Mouse (Mus musculus): ENCODE data around the gene Ptpn22. TPM values are rescaled to one million over a fixed set of nuclear protein-coding genes. Genes with fewer than 3 reads are reported as not detected.
A peak's percentile ranks its signal among the peaks of the same experiment; 100 is the strongest.

Ptpn22 gene
- total RNA-seq, 2 experiments from 2014 or later = 19.7 to 53.4 TPM

DNA sequence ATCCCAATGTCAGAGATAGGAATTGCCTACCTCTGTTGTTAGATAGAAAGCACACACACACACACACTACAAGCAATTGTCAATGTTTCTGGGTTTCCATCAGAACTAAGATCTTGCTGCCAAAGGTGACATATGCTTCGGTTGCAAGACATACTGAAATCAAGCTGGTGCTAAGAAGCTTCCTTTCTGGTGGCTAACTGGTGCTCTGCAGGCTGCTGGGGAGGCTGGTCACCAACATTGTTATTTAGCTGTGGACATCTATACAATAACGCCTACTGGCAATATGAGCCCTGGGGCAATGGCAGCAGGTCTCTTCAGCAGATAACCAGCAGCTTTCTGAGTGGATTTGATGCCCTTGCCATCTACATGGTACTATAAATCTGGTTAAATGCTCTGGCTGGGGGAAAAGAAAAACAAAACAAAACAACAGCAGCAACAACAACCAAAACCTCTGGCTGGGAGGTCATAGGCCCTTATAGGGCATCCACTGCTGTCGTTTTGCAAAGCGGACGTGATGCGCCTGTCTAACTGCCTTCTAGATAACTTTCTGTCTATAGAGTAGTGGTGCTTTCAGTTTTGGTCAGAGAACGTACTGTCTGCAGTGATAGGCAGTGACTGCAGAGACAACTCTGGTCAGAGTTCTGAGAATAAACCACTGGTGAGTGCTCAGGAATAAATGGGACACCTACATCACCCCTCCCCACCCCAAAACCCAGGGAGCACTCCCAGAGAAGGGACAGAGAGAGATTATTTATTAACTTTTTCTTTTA is 2.4 kb upstream of the Ptpn22 start:
- ATAC-seq (replicated peaks; ENCODE audit: low FRiP score, poor library complexity, severe bottlenecking) = no peak

DNA sequence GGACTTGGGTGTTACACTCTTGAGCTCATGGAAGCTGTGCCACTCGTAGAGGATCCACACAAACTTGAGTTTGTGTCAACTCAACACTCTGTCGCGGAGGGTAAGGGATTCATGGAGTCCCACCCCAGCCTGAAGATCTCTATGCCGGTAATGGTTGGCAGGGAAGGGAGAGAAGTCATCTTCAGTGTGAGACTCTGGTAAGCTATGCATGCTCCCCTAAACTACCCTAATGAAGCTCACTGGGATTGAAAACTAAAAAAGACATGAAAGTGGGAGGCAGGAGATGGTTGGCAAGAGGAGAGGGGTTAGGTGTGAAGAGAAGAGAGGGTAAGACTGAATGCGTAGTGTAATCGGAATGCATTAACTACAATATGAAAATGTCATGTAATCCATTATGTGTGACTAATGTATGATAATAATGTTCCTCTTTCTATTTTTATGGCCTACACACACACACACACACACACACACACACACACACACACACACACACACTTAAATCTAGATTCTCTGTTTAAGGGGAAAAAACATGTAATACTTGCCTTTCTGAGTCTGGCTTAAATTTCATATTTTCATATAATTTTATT is 1.5 kb upstream of the Ptpn22 start:
- ATAC-seq (replicated peaks; ENCODE audit: low FRiP score, poor library complexity, severe bottlenecking) = no peak

DNA sequence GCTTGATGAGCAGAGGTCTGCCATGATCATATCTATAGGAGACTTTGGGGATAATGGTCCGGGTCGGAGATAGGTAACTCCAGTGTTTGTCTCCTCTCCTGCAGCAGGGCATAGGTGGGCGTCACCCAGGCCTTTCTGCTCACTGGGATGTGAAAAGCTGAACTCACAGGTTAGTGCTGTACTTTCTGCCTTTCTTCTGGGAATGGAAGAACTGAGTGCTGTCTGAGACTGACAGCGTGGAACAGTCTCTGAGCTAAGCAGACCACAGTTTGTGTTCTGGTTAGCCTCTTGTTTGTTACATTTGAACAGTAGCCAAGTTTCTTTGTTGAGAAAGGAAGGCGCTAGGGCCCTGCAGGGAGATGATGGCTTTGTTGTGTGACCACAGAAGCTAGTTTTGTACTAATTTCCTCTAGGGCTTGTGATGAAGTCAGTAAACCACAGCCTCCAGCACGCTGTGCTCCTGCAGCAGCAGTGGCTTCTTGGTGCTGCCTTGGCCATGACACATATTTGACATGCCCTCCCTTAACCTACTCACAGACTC is 326 bp downstream of the Ptpn22 start:
- ATAC-seq (replicated peaks; ENCODE audit: low FRiP score, poor library complexity, severe bottlenecking) = peak; percentile 63

DNA sequence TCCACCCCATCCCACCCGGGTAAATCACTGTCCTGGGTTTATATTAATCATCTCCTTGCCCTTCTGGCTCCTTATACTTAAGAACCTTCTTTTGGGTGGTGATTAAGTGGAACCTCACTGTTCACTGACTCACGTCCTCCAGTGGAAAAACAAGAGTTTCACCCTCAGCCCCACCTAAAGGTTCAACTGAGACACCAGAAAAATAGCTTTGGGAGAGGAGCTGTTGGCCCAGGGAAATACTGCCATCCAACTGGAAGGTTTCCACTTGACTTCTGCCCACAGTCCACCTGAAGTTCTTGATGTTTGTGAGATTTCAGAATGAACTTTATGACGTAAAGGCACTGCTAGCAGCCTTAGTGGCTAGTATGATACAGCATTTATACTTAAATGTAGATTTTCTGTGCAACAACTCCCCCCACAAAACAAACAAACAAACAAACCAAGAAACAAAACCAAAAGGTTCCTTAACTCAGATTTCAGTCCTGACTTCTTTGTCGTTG is 3.2 kb downstream of the Ptpn22 start:
- ATAC-seq (replicated peaks; ENCODE audit: low FRiP score, poor library complexity, severe bottlenecking) = no peak

DNA sequence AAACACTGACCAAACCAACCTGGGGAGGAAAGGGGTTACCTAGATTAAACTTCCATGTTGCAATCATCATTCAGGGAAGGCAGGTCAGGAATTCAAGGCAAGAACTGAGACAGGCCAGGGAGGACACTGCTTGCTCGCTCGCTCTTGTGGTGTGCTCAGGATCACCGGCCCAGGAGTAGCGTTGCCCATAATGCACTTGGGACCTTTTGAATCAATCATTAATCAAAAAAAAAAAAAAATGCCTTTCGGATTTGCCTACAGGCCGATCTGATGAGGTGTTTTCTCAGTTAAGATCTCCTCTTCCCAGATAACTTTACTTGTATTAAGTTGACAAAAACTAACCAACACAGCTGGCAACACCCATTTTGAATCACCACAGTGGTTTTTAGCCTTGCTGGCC is 4.6 kb downstream of the Ptpn22 start:
- no peak for ATAC-seq (replicated peaks; ENCODE audit: low FRiP score, poor library complexity, severe bottlenecking)

DNA sequence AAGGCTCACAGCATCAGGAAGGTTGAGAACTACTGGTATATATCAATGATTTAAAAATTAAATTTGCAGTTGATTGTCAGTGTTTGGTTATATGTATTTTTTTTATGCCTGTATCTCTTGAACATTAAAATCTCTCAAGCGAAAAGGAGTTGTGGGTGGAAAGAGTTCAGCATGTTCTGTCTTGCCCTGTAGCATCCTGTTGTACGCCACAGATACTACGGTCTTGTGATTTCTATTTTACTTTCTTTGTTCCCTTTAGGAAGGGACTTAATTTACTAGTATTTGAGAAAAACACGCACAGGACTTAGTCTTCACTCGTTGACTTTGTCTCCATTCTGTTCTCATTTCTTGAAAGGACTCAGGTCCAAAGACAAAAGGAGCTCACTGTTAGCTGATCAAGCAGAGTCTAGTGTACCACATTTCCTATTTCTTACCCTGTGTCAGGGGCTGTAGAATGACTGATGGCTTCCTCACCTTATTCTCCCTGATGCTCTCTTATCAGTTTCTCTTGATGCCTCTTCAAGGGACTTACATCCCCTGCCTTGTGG is 7.9 kb downstream of the Ptpn22 start:
- ATAC-seq (replicated peaks; ENCODE audit: low FRiP score, poor library complexity, severe bottlenecking) = no peak

DNA sequence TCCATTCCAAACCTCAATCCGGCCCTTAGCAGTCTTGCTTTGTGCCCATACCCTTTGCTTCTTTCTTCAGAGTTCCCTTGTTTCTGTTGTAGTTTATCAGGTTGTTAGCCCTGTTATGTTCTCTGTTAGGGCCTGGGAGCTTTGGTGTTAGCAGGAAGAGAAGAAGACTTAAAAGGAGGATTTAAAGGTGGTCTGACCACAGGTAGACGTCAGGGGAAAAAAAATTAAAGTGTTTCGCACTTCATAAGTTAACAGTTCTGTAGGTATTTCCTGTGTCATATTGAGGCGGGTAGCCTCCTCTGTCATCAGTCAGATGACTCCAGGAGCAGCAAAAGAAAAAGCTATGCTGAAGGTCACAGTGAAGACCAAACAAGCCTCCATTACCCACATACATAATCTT is 8.4 kb downstream of the Ptpn22 start:
- ATAC-seq (replicated peaks; ENCODE audit: low FRiP score, poor library complexity, severe bottlenecking) = no peak

DNA sequence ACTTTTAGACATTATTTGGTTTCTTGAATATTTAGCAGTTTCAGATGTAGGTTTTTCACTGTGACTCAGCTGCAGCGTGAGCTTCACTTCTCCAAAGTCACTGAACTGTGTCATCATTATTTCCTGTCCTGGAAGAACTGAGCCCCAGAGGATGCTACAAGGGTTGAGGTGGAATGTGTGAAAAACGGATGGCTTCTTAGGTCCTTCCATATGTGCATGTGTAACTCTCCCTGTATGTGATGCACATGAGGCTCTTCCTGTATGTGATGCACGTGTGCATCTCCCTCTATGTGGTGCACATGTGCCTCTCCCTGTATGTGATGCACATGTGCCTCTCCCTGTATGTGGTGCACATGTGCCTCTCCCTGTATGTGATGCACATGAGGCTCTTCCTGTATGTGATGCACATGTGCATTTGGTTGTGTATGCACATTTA is 13.1 kb downstream of the Ptpn22 start:
- no peak for ATAC-seq (replicated peaks; ENCODE audit: low FRiP score, poor library complexity, severe bottlenecking)

DNA sequence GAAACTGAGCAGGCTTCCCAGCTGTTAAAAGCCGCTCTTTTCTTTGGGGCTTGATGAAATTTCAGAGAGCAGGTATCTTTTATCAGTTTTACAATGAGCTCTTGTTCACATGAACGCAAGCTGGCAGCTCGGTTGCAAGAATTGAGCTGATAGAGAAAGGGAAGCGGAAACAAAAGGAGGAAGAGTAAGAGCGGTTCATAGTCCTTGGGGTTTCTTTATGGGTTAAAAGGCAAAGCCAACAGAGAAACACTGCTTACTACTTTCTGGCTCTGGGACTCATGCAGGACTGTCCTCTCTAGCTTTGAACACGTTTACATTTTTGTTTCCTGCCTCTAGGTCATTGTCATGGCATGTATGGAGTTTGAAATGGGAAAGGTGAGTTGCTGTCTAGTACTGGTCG is 14.7 kb downstream of the Ptpn22 start:
- ATAC-seq (replicated peaks; ENCODE audit: low FRiP score, poor library complexity, severe bottlenecking) = no peak

DNA sequence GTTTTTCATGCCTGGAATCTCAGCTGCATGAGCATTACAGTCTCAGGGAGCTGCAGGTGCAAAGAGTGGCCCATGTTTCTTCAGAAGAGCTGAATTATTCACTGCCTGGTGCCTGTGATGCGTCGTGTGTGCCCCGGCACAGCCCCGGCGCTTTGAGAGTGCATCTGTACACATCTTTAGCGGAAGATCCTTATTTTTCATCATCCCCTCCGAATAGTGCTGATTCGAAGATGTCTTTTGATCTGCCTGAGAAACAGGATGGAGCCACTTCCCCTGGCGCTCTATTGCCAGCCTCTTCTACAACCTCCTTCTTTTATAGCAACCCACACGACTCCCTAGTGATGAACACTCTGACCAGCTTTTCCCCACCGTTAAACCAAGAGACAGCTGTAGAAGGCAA is 26.4 kb downstream of the Ptpn22 start:
- no peak for ATAC-seq (replicated peaks; ENCODE audit: low FRiP score, poor library complexity, severe bottlenecking)

DNA sequence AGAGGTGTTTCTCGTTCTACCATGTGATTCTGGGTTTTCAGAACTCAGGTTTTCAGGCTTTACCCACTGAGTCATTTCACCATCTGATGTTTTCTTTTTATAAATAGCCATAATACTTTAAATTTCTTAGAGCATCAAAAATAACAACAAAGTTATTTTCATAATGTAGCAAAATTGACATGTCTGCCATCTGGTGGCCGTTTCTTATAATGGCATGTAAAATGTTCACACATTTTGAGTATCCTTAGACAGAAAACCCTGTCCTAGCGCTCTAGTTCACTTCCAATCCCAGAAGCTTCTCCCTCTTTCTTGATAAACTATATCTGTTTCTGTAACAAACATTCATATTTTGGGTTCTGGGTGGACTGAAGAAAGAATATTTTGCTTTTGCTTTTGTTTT is 28.0 kb downstream of the Ptpn22 start:
- peak; percentile 74 for ATAC-seq (replicated peaks; ENCODE audit: low FRiP score, poor library complexity, severe bottlenecking)

DNA sequence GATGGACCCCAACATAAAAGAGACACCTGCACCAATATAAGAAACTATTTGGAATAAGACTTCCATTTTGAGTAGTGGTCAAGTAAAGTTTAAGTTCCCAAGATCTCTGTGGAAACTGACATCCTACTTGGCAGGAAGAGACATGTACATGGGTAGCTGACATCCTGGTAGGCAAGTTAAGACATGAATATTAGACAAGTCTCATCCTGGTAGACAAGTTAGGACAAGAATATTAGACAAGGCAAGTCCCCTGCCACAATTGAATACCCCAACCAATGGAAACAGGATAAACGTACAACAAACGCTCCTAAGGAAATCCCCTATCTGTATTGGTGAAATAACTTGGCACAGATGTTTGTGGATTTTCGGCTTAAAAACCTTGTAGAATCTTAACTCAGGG is 33.8 kb downstream of the Ptpn22 start:
- no peak for ATAC-seq (replicated peaks; ENCODE audit: low FRiP score, poor library complexity, severe bottlenecking)

DNA sequence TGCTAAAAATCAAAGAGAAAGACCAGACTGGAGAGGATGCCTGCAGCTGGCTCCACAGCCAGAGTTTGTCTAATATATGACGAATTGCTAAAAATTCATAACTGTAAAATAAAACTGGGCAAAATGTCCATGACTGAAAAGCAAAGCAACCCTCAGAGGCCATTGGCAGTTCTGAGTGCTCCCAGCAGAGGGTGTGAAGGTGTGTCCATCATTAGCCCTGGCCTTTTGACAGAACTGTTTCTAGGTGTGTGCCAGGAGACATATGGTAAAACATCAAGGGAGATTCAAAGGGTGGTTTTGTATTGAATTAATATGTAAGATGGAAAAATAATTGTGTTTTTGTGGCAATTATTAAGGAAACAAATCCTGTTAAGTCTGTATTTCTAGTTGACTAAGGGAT is 45.1 kb downstream of the Ptpn22 start:
- peak; percentile 97 for ATAC-seq (replicated peaks; ENCODE audit: low FRiP score, poor library complexity, severe bottlenecking)

DNA sequence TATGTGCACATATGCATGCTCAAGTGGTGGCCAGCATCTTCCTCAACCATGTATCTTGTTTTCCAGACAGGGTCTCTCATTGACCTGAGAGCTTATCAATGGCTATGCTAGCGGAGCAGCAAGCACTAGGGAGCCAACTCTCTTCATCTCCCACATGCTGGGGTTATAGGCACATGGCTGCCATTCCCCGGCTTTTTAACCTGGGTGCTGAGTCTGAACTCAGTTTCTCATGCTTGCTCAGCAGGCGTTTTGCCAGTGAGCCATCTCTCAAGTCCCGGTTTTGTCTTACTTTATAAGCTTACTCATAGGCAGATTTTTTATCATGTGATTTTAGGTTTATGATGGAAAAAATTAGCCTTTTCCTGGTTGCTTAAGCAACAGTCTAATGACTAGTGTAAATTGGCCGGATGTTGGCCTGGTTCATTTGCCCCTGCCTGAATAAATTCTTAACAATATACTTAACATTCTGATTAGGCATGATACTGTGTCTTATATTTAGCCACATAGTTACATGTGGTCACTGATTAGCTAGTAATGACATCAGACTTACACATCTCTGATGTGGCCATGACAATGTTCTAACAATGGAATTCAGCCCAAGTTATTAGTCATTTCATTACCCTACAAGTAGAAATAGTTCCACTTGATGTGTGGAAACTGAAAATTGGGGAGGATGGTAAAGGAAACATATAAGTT is 47.9 kb downstream of the Ptpn22 start:
- no peak for ATAC-seq (replicated peaks; ENCODE audit: low FRiP score, poor library complexity, severe bottlenecking)

DNA sequence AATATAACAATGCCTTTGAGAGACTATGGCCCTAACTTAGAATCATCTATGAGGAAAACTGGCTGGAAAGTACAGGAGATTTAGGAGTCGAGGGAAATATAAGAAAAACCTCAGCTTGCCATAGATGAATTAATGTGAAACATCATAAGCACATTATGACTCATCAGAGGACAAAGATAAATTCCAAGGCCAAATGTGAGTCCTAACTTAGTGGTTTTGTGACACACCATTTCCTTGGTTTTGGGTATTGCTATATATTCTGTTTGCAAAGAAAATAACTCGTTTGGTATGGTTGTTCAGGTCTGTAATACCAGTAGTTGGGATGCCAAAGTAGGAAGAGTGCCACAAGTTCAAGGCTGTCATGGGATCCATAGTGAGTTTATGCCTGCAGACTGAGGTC is 49.2 kb downstream of the Ptpn22 start:
- ATAC-seq (replicated peaks; ENCODE audit: low FRiP score, poor library complexity, severe bottlenecking) = no peak

DNA sequence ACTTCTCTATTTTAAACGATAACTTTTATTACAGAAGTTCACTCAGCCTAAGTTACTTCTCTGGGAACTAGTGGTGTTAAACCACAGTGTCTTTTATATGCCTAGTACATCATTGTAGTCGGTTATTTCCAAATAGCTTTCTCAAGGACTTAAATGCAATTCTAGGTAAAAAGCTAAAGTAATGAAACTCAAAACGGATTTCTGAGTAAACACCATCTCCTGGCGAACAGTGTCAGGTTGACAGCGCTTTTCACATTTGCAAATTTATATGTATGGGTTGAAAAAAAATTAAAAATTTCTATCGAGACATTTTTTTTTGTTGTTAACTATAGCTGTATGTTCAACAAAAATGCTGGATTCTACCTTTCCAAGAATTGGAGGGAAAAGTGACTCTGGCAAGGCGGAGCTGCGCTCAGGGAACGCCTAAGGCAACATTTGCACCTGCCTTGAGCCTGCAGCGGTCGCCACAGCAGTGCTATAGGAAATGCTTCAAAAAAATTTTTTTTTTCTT is 53.9 kb downstream of the Ptpn22 start:
- ATAC-seq (replicated peaks; ENCODE audit: low FRiP score, poor library complexity, severe bottlenecking) = peak; percentile 66

DNA sequence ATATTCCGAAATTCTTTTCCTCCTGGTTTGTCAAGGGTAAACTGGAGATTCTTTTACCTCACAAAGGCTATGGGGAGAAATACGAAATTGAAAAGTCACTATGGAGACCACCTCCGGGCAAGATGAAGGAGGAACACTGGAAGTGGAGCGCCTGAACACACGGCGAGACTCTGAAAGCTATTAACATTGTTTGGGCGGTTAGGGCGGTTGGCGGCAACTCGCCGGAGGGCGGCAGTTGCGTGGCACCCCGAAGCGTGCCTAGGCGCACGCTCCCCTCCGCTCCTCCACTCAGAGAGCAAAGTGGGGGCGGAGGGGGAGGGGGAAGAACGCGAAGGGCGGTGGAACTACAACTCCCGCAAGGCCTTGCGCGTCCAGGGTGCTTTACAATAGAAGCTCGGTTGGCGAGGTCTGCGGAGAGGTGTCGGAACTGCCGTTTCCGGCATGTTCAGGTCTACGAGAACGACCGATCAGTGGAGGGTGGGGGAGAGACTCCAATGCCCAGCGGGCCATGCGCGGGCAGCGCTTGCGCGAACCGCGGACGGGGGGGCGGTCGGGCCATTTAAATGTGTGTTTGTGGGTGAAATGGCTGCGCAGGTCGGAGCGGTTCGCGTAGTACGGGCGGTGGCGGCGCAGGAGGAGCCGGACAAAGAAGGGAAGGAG is 54.5 kb downstream of the Ptpn22 start, which contains the start of gene Rsbn1:
Rsbn1 (plus strand) TSS at position 111 of the 660 bp plus-strand sequence.
- peak; percentile 93 for ATAC-seq (replicated peaks; ENCODE audit: low FRiP score, poor library complexity, severe bottlenecking)

DNA sequence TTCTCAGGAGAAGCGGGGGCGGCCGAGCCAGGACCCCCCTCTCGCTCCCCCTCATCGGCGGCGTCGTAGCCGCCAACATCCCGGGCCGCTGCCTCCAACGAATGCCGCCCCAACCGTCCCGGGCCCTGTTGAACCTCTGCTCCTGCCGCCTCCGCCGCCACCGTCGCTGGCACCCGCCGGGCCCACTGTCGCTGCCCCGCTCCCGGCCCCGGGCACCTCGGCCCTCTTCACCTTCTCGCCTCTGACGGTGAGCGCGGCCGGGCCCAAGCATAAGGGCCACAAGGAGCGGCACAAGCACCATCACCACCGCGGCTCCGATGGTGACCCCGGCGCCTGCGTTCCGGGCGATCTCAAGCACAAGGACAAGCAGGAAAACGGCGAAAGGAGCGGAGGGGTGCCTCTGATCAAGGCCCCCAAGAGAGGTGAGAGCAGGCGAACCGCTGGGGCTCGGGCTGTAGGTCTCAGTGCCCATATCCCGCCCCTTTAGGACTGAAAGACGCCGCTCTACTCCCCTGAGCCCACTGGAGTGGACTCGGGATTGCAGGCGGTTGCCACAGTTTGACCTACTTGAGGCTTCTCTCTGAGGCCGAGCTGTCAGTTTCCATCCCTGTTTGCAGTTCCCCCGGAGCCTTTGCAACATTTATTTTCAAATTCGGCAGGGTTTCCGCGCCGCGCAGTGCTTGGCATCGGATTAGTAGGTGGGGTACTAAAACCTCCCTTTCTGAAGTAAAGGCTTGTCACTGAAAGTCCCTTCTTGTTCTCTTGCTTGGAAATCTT is 55.3 kb downstream of the Ptpn22 start:
- peak; percentile 44 for ATAC-seq (replicated peaks; ENCODE audit: low FRiP score, poor library complexity, severe bottlenecking)

DNA sequence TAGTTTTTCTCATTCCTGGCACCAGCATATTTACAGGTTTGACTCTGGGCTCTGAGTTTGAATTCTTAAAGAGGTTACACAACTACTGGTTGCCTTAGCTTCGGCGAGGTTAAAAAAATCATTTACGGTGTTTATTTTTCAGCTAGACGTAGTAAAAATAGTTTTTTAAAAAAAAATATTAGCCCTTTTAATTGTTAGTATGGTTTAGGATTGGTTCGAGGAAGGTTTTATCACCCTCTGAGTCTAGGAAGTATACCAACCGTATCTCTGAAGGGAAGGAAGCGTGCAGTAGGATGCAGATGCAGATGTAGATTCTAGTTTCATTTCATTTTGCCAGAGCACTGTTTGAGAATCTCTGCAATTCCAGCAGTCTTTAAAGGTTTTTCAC is 55.9 kb downstream of the Ptpn22 start:
- ATAC-seq (replicated peaks; ENCODE audit: low FRiP score, poor library complexity, severe bottlenecking) = no peak

Measured in erythroblast, adult 5-6 weeks (primary cell).